Mouse (Mus musculus) testis, adult 10 weeks (tissue): ENCODE data around the gene Cct8. TPM values are rescaled to one million over a fixed set of nuclear protein-coding genes. Genes with fewer than 3 reads are reported as not detected.

Source experiments
- polyA plus RNA-seq: library from polyadenylated mRNA; stranded (reverse); fragments of 350-450 nt; fragmentation: Illumina TruSeq; extraction: RNeasy Lipid Tissue Mini Kit (QIAGEN cat#74804); gene quantifications from one replicate; pipeline ENCODE4 v1.2.3, GENCODE M21; 2014; ENCODE audit warnings: low read depth, low replicate concordance

The Cct8 gene
- polyA plus RNA-seq: 394 TPM

DNA sequence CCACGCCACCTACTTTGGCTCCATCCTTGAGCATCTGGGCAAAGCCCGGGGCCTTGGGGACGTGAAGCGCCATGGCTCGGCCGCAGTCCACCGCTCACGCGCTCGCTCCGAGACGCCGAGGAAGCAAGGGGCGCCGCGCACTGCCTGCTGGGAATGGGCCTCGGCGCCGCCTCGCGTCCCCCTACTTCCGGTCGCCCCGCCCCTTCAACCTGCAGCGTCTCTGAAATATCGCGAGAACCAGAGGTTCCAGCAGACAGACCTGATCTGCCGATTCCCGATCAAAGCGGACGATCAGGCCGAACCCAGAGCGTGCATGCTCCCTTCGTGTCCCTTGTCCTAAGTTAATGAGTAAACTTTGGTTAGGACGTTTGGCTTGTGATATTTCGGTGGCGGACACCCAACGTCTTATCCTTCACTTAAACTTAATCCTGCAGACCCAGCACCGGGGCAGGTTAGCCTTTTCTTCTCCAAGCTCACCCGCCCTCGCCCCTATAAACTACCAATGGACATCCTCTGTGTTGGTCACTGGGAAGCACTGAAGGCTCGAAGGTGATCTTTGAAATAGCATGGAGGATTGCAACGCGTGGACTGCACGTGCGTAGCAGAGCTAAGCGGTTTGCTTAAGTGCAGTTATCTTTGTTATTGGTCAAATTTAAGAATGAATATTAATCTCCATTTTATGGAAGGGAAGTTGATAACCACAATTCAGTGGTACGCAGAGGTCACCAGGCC lies at the start of gene Cct8:
Gene Cct8, minus strand, starts transcription at position 158 of the 732 bp plus-strand sequence.

DNA sequence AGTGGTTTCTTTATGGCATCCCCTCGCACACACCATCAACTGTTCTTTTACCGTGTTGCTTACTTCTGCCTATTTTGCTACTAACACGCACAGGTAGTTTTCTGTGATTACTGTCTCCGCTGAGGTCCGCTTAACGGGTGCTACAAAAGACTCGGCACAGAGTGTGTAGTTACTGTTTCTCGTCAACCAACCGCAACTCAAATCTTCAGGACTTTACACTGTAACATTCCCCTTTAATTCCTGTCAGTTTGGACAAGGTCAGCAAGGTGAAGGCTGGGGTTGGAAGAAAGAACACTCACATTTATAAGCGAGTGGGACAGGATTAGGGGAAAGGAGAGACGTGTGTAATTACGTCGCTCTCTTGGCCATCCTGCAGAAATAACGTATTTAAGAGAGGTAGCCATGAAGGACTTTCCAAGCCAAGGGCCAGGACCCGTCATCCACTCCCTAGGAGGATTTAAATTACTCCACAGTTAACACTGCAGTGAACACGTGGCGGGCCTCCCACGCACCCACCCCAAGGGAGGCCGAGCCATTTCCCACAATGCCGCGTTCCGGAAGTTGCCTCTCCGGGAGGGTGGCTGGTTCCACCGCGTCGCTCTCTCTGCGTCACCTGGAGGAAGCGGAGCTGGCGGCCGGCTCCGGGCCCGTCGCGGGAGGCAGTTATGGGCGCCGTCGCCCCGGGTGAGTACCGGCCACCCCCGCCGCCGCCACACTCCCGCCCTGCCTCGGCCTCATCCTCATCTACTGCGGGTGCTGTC lies 41.1 kb downstream of the Cct8 start, which contains the start of gene Usp16:
Gene Usp16, plus strand, starts transcription at position 285 of the 761 bp plus-strand sequence.

DNA sequence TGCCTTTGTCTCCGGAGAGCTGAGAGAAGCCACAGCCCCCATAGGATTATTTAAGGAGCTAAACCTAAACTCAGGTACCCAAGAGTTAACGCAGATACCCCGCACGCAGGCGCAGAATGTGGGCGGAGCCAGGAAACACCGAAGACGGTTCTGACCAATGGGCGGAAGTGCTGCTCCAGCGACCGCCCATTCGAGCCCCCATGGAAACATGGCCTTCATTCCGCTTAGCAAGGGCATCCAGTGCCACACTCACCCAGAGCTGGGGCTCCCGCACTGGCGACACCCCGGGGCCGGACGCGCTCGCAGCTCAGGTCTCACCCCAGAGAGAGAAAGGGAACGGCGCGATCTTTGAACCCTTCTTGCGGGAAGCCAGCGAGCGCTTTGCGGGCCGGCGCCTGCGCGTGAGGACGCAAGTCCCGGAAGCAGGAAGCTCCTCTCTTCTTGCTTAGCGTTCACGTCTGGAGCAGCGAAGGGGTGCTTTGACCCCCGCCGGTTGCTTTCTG lies 55.4 kb downstream of the Cct8 start, which contains the start of gene Rwdd2b:
Gene Rwdd2b, minus strand, starts transcription at position 390 of the 503 bp plus-strand sequence.

Other genes starting within 250 kb of the Cct8 start
- 10.1 TPM for gene N6amt1, start 141.7 kb downstream of the Cct8 start, polyA plus RNA-seq
- 89.8 TPM for gene Ltn1, start 63.3 kb downstream of the Cct8 start, polyA plus RNA-seq
- gene Rwdd2b, start 55.3 kb downstream of the Cct8 start, polyA plus RNA-seq: 3.9 TPM
- gene Usp16, start 41.2 kb downstream of the Cct8 start, polyA plus RNA-seq: 418 TPM
- 2.1 TPM for gene Map3k7cl, start 57.5 kb upstream of the Cct8 start, polyA plus RNA-seq
- 3.0 TPM for gene Bach1, start 203.1 kb upstream of the Cct8 start, polyA plus RNA-seq